Mouse (Mus musculus): Measurements from ENCODE around the gene Them4.
"Not testable (repeated sequence)": the region's sequence is repeated elsewhere in the genome, so short reads cannot be mapped to it uniquely, and the experiment has no call there.

Gene Them4

GRCm38 (mm10) chr3:94309633-94310363 lies at the start of gene Them4:
Gene Them4, plus strand, starts transcription at chr3:94310089.
- peak; percentile 98 for DNase-seq

GRCm38 (mm10) chr3:94260598-94260997 lies 49.3 kb upstream of the Them4 start:
- DNase-seq = peak; percentile 59

GRCm38 (mm10) chr3:94263736-94264135 lies 46.2 kb upstream of the Them4 start, which contains the start of gene Gm4778:
Gene Gm4778, plus strand, starts transcription at chr3:94264036.
- DNase-seq = not testable (repeated sequence)

GRCm38 (mm10) chr3:94275991-94276390 lies 33.9 kb upstream of the Them4 start:
- no peak for DNase-seq

- no peak for DNase-seq
Measured at GRCm38 (mm10) chr3:94305457-94305856, 4.4 kb upstream of the Them4 start.

- no peak for DNase-seq
Measured at GRCm38 (mm10) chr3:94306975-94307374, 2.9 kb upstream of the Them4 start.

- DNase-seq = no peak
Measured at GRCm38 (mm10) chr3:94310491-94310890, 602 bp downstream of the Them4 start.

GRCm38 (mm10) chr3:94310911-94311310 lies 1.0 kb downstream of the Them4 start:
- no peak for DNase-seq

- DNase-seq = peak; percentile 81
Measured at GRCm38 (mm10) chr3:94311376-94311775, 1.5 kb downstream of the Them4 start.

GRCm38 (mm10) chr3:94328681-94329080 lies 18.8 kb downstream of the Them4 start:
- peak; percentile 20 for DNase-seq

GRCm38 (mm10) chr3:94334442-94334841 lies 24.6 kb downstream of the Them4 start:
- no peak for DNase-seq

- no peak for DNase-seq
Measured at GRCm38 (mm10) chr3:94338522-94338921, 28.6 kb downstream of the Them4 start.

GRCm38 (mm10) chr3:94341959-94342422 lies 32.1 kb downstream of the Them4 start, which contains the start of gene Them5:
Gene Them5, plus strand, starts transcription at chr3:94342099.
- no peak for DNase-seq

- DNase-seq = no peak
Measured at GRCm38 (mm10) chr3:94342552-94342951, 32.7 kb downstream of the Them4 start.

- DNase-seq = no peak
Measured at GRCm38 (mm10) chr3:94344182-94344581, 34.3 kb downstream of the Them4 start.

- no peak for DNase-seq
Measured at GRCm38 (mm10) chr3:94344897-94345296, 35.0 kb downstream of the Them4 start.

GRCm38 (mm10) chr3:94348146-94348545 lies 38.3 kb downstream of the Them4 start:
- no peak for DNase-seq

- no peak for DNase-seq
Measured at GRCm38 (mm10) chr3:94360812-94361211, 50.9 kb downstream of the Them4 start.

- DNase-seq = no peak
Measured at GRCm38 (mm10) chr3:94362138-94362537, 52.2 kb downstream of the Them4 start, which contains the start of gene C2cd4d. Gene C2cd4d, plus strand, starts transcription at chr3:94362438.

- peak; percentile 52 for DNase-seq
Measured at GRCm38 (mm10) chr3:94363291-94364153, 53.6 kb downstream of the Them4 start.

GRCm38 (mm10) chr3:94364154-94364526 lies 54.3 kb downstream of the Them4 start:
- no peak for DNase-seq

- peak; percentile 89 for DNase-seq
Measured at GRCm38 (mm10) chr3:94366761-94367160, 56.9 kb downstream of the Them4 start.

- peak; percentile 62 for DNase-seq
Measured at GRCm38 (mm10) chr3:94367511-94367910, 57.6 kb downstream of the Them4 start.

GRCm38 (mm10) chr3:94368631-94369030 lies 58.7 kb downstream of the Them4 start:
- no peak for DNase-seq

All from kidney, adult 9 months (tissue).